Mouse (Mus musculus) ES-E14 (cell line): Measurements from ENCODE around the gene Lrch4. TPM values are rescaled to one million over a fixed set of nuclear protein-coding genes. Genes with fewer than 3 reads are reported as not detected.

Source experiments
- DNase-seq: peaks from one replicate; pipeline ENCODE4 v3.0.0-alpha.2; 2013; ENCODE audit warnings: low read depth, low spot score
- H3K27ac ChIP-seq: 2 replicates; pipeline ENCODE4 v1.5.1; 2012; ENCODE audit warnings: low read depth, mild to moderate bottlenecking, low read length, moderate library complexity, mixed read lengths; ENCODE audit not compliant: poor library complexity, insufficient read depth, severe bottlenecking
- H3K36me3 ChIP-seq: 2 replicates; pipeline ENCODE4 v1.6.1; 2012; ENCODE audit warnings: mild to moderate bottlenecking, low read length, moderate library complexity, mixed read lengths; ENCODE audit not compliant: control insufficient read depth, poor library complexity, insufficient read depth, severe bottlenecking
- H3K4me1 ChIP-seq, 2 experiments: fragments of 150-350 bp in 1 of 2; sonication (generic) in 1 of 2; 2 replicates each; pipeline ENCODE4 v1.6.1; 2012; ENCODE audit warnings: low read length in 2 of 2, mild to moderate bottlenecking in 1 of 2, mixed read lengths in 1 of 2; ENCODE audit not compliant: control insufficient read depth in 2 of 2, insufficient read depth in 2 of 2, poor library complexity in 1 of 2
- H3K4me3 ChIP-seq, 2 experiments: fragments of 150-350 bp in 1 of 2; sonication (generic) in 1 of 2; 2 replicates each; pipeline ENCODE4 v1.5.1; 2012; ENCODE audit warnings: low read length in 2 of 2, low read depth in 1 of 2, mild to moderate bottlenecking in 1 of 2, mixed read lengths in 1 of 2; ENCODE audit not compliant: insufficient read depth in 1 of 2, poor library complexity in 1 of 2, severe bottlenecking in 1 of 2
- H3K9ac ChIP-seq: 2 replicates; pipeline ENCODE4 v1.6.1; 2012; ENCODE audit warnings: low read depth, mild to moderate bottlenecking, low read length, mixed read lengths; ENCODE audit not compliant: poor library complexity, insufficient read depth, severe bottlenecking
- H3K9me3 ChIP-seq: fragments of 150-350 bp; sonication (generic); 2 replicates; pipeline ENCODE4 v1.6.1; 2012; ENCODE audit warnings: low read depth, mild to moderate bottlenecking, low read length; ENCODE audit not compliant: control insufficient read depth, insufficient read depth
- CHD2 ChIP-seq: IDR thresholded peaks from 2 replicates; pipeline ENCODE4 v1.6.1; 2014; ENCODE audit warnings: mild to moderate bottlenecking, low read depth, low read length, inconsistent platforms
- HCFC1 ChIP-seq: IDR thresholded peaks from 2 replicates; pipeline ENCODE4 v1.6.1; 2012; ENCODE audit warnings: low read length, inconsistent platforms, borderline replicate concordance; ENCODE audit not compliant: insufficient read depth
- MAFK ChIP-seq: IDR thresholded peaks from 2 replicates; pipeline ENCODE4 v1.6.1; 2014; ENCODE audit warnings: mild to moderate bottlenecking, low read depth, low read length, inconsistent platforms; ENCODE audit not compliant: insufficient read depth
- ZC3H11A ChIP-seq: IDR thresholded peaks from 2 replicates; pipeline ENCODE4 v1.6.1; 2012; ENCODE audit warnings: low read depth, mild to moderate bottlenecking, inconsistent platforms, low read length, borderline replicate concordance
- ZNF384 ChIP-seq: IDR thresholded peaks from 2 replicates; pipeline ENCODE4 v1.6.1; 2012; ENCODE audit warnings: low read depth, low read length, inconsistent platforms
- in situ Hi-C, 2 experiments: fragments of 600-800 bp; cut with MboI; formaldehyde crosslinking; loops; one replicate each; pipeline ENCODE4 v1.15.1; 2025; ENCODE audit warnings: low sequenced_read_pairs in 2 of 2, inconsistent platforms in 1 of 2; ENCODE audit not compliant: unreplicated experiment in 2 of 2
- total RNA-seq: library from RNA; depleted of rRNA; stranded (reverse); fragments of 300-350 nt; gene quantifications from 2 replicates; pipeline ENCODE4 v1.2.3, GENCODE M21; 2012

Lrch4 gene
- total RNA-seq, 1 experiment, result 12.7 TPM

DNA sequence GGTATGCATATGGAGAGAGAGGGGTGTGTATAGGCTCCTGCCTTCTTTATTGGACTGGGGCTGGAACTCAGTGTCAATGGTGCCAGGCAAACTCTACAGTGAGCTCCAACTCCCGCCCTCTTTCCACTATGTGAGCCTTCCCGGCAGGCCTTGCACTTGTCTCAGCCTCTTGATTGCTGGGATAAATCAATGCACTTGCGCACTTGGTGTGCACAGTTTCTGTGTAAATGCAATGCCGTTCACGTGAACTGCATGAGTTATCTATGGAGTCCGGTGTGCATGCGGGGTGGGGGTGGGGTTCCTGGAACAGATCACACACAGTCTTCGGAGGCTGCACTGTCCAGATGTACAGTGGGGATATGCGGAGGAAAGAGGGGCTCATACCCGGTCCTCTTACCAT is 24.4 kb downstream of the Lrch4 start:
- no peak overlapping the region for H3K9ac ChIP-seq
- DNase-seq, result no peak
- TF ChIP-seq ZNF384 (no peak), HCFC1 (no peak), CHD2 (no peak), MAFK (no peak), ZC3H11A (no peak)
- H3K36me3 ChIP-seq, result peaks cover 26% of the 10 kb centered on the region
- no peak overlapping the region for H3K27ac ChIP-seq
- in situ Hi-C loops, result loop anchor here in 1 of 2 experiments (10.0 kb wide), 1 partner anchor 111 kb away; no protein-coding TSS in a partner anchor
- H3K9me3 ChIP-seq, result no peaks in the 10 kb centered on the region
- no peak overlapping the region for H3K4me3 ChIP-seq
- peaks cover 0 to 3% of the 10 kb centered on the region in 2 experiments; a peak in 1 of 4 replicates for H3K4me1 ChIP-seq

- H3K4me1 ChIP-seq, result peaks cover 0 to 3% of the 10 kb centered on the region in 2 experiments; a peak in 1 of 4 replicates
- in situ Hi-C loops, result loop anchor here in 1 of 2 experiments (10.0 kb wide), 1 partner anchor 110 kb away; no protein-coding TSS in a partner anchor
- H3K36me3 ChIP-seq, result peaks cover 26% of the 10 kb centered on the region
- no peak for DNase-seq
- H3K9ac ChIP-seq, result no peak overlapping the region
- no peak for TF ChIP-seq HCFC1
- TF ChIP-seq ZC3H11A, result 0 out of 2 replicates have a peak, but pooled peaks have one; percentile 19
- no peaks in the 10 kb centered on the region for H3K9me3 ChIP-seq
- no peak overlapping the region for H3K27ac ChIP-seq
- no peak overlapping the region for H3K4me3 ChIP-seq
Observed at GRCm38 (mm10) chr5:137654746-137655145, 25.8 kb downstream of the Lrch4 start.

GRCm38 (mm10) chr5:137656977-137657376 is 28.1 kb downstream of the Lrch4 start:
- H3K36me3 ChIP-seq, result peaks cover 19% of the 10 kb centered on the region; the same call in 1 of the 2 replicates
- H3K27ac ChIP-seq, result no peak overlapping the region
- no peak for DNase-seq
- H3K9ac ChIP-seq, result no peak overlapping the region
- H3K4me1 ChIP-seq, result no peaks in the 10 kb centered on the region; a peak in 2 of 4 replicates
- H3K4me3 ChIP-seq, result no peak overlapping the region
- in situ Hi-C loops, result loop anchor here in 1 of 2 experiments (10.0 kb wide), 1 partner anchor 108 kb away; no protein-coding TSS in a partner anchor
- H3K9me3 ChIP-seq, result no peaks in the 10 kb centered on the region
- TF ChIP-seq MAFK, result no peak
- TF ChIP-seq HCFC1, result no peak
- no peak for TF ChIP-seq CHD2
- no peak for TF ChIP-seq ZNF384
- TF ChIP-seq ZC3H11A, result no peak

GRCm38 (mm10) chr5:137660064-137660688 is 31.3 kb downstream of the Lrch4 start:
- Histone ChIP-seq H3K9me3 (no peaks in the 10 kb centered on the region), H3K27ac (no peak overlapping the region), H3K9ac (no peak overlapping the region), H3K4me1 (no peaks in the 10 kb centered on the region; a peak in 2 of 4 replicates), H3K4me3 (no peak overlapping the region), H3K36me3 (peaks cover 21% of the 10 kb centered on the region; the same call in 1 of the 2 replicates)
- TF ChIP-seq HCFC1 (no peak), ZNF384 (no peak), CHD2 (no peak)
- in situ Hi-C loops, result no loop called here
- DNase-seq, result no peak

DNA sequence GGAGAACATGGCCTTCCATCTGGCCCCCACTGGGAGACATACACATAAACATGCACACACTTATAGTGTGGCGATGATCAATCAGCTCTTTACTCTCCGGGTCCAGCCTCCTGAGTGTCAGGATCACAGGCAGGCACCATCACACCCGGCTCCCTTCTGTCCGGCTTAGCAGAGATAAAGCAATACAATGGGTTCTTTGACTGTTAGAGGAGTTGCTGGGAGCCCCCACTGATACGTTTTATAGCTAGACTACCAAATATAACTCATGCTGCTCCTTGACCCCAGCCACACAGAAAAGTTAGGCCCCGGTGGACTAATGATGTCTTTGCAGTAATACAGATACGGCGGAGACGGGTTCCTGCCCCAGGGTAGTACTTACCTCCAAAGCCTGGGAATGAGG is 34.1 kb downstream of the Lrch4 start:
- Histone ChIP-seq H3K36me3 (peaks cover 24% of the 10 kb centered on the region; the same call in 1 of the 2 replicates), H3K4me3 (no peak overlapping the region), H3K4me1 (no peaks in the 10 kb centered on the region; a peak in 1 of 4 replicates), H3K9ac (no peak overlapping the region), H3K9me3 (no peaks in the 10 kb centered on the region), H3K27ac (no peak overlapping the region)
- TF ChIP-seq ZC3H11A, result no peak
- TF ChIP-seq HCFC1, result no peak
- TF ChIP-seq ZNF384, result no peak
- TF ChIP-seq MAFK, result no peak
- TF ChIP-seq CHD2, result no peak
- no peak for DNase-seq
- in situ Hi-C loops, result no loop called here
